In the genomic region with DNA sequence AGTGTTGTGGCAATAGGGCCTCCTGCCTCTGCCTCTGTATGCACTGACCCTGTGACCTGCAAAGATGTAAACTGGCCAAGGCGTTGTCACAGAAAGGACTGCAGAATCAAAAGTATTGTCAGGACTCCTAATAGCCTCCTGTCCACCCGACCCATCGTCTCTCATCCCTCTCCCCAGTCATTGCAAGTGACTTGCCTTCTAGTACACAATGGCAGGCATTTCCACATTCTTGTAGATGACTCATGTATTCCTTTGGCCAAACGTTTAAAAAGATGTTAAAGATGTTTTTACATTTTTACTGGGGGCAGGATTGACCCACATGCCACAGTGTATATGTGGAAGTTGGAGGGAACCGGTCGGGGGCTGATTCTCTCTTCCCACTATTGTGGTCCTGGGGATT, we compare ENCODE assay signal across 18 mouse cellular contexts. TPM values are rescaled to one million over a fixed set of nuclear protein-coding genes. Genes with fewer than 3 reads are reported as not detected.
DNase-seq lines count a peak whose midpoint lies in the region; ATAC-seq and TF ChIP-seq lines count a peak whose summit lies in the region.
"Had no signal": no experiment of that assay in that cellular context is flagged by ENCODE, and none has a peak within 500 bp of the region (broad histone marks: within the 10 kb centered on the region; RNA-seq: fewer than 3 reads in every experiment).

No protein-coding gene starts in this region.

- DNase-seq in embryonic facial prominence, embryonic 10.5 days (ENCODE audit: low spot score) = no peak
- DNase-seq in liver, postnatal 0 days = no peak
- DNase-seq in layer of hippocampus, adult 8-10 months (ENCODE audit: low spot score in 2 of 2) = no peak
- DNase-seq: cerebellum, adult 18-20 months; gastrocnemius, postnatal 36 days; lung, postnatal 36 days had no signal

- H3K27ac ChIP-seq in kidney, embryonic 14.5 days (ENCODE audit: low read depth, low read length) = no peak overlapping the region
- H3K27ac ChIP-seq in kidney, embryonic 16.5 days (ENCODE audit: low read length) = no peak overlapping the region
- H3K27ac ChIP-seq in neural tube, embryonic 12.5 days = no peak overlapping the region
- H3K27ac ChIP-seq in neural tube, embryonic 15.5 days (replicated peaks) = no peak overlapping the region
- no peak overlapping the region for H3K27ac ChIP-seq in embryonic facial prominence, embryonic 10.5 days (replicated peaks)
- no peak overlapping the region for H3K27ac ChIP-seq in liver, postnatal 0 days (ENCODE audit: low read depth)
- H3K27ac ChIP-seq: kidney, postnatal 0 days had no signal

- no peak for TF ChIP-seq CTCF in liver, postnatal 0 days (IDR thresholded peaks at IDR 0.05; ENCODE audit: low read depth)

- H3K4me1 ChIP-seq in kidney, embryonic 14.5 days (ENCODE audit: control insufficient read depth, insufficient read depth, low read length) = peaks cover 16% of the 10 kb centered on the region
- peaks cover 28% of the 10 kb centered on the region for H3K4me1 ChIP-seq in kidney, embryonic 16.5 days (ENCODE audit: insufficient read depth, low read length)
- peaks cover 19% of the 10 kb centered on the region for H3K4me1 ChIP-seq in neural tube, embryonic 12.5 days
- H3K4me1 ChIP-seq in neural tube, embryonic 15.5 days = peaks cover 29% of the 10 kb centered on the region
- H3K4me1 ChIP-seq in embryonic facial prominence, embryonic 10.5 days = peaks cover 40% of the 10 kb centered on the region
- H3K4me1 ChIP-seq in liver, postnatal 0 days (ENCODE audit: insufficient read depth) = peaks cover 19% of the 10 kb centered on the region

- peaks cover 40% of the 10 kb centered on the region for H3K36me3 ChIP-seq in kidney, embryonic 14.5 days (ENCODE audit: control insufficient read depth, insufficient read depth, low read length)
- H3K36me3 ChIP-seq in kidney, embryonic 16.5 days (ENCODE audit: insufficient read depth, low read length) = peaks cover 32% of the 10 kb centered on the region
- H3K36me3 ChIP-seq in neural tube, embryonic 12.5 days = peaks cover 30% of the 10 kb centered on the region
- no peaks in the 10 kb centered on the region for H3K36me3 ChIP-seq in neural tube, embryonic 15.5 days
- H3K36me3 ChIP-seq in embryonic facial prominence, embryonic 10.5 days (replicated peaks) = peaks cover 63% of the 10 kb centered on the region
- H3K36me3 ChIP-seq in liver, postnatal 0 days (replicated peaks; ENCODE audit: insufficient read depth, low read length) = peaks cover 31% of the 10 kb centered on the region

- no peak overlapping the region for H3K4me2 ChIP-seq in kidney, embryonic 14.5 days (replicated peaks; ENCODE audit: low read depth, low read length)
- no peak overlapping the region for H3K4me2 ChIP-seq in kidney, embryonic 16.5 days (replicated peaks; ENCODE audit: low read depth, low read length)
- H3K4me2 ChIP-seq in neural tube, embryonic 12.5 days (replicated peaks) = peak overlapping the region; percentile 19; the same call in 1 of the 2 replicates
- H3K4me2 ChIP-seq in neural tube, embryonic 15.5 days = no peak overlapping the region
- H3K4me2 ChIP-seq in liver, postnatal 0 days (ENCODE audit: low read depth, low read length) = no peak overlapping the region

- no peak overlapping the region for H3K4me3 ChIP-seq in kidney, embryonic 14.5 days (ENCODE audit: low read length)
- no peak overlapping the region for H3K4me3 ChIP-seq in kidney, embryonic 16.5 days (ENCODE audit: low read length)
- H3K4me3 ChIP-seq in neural tube, embryonic 12.5 days = no peak overlapping the region
- no peak overlapping the region for H3K4me3 ChIP-seq in neural tube, embryonic 15.5 days (replicated peaks)
- H3K4me3 ChIP-seq in embryonic facial prominence, embryonic 10.5 days = peak overlapping the region; percentile 21; the same call in 1 of the 2 replicates
- H3K4me3 ChIP-seq in liver, postnatal 0 days (ENCODE audit: low read depth, low read length) = no peak overlapping the region

- ATAC-seq in kidney, embryonic 14.5 days (ENCODE audit: low FRiP score, low TSS enrichment) = no peak
- no peak for ATAC-seq in kidney, embryonic 16.5 days (ENCODE audit: low FRiP score, low TSS enrichment)
- no peak for ATAC-seq in neural tube, embryonic 12.5 days (ENCODE audit: low FRiP score, low read depth)
- no peak for ATAC-seq in neural tube, embryonic 15.5 days (ENCODE audit: low FRiP score)
- ATAC-seq in liver, postnatal 0 days = no peak
- no peak for ATAC-seq in megakaryocyte-erythroid progenitor cell, adult 5-6 weeks (replicated peaks; ENCODE audit: low FRiP score, low TSS enrichment, poor library complexity, severe bottlenecking)
- ATAC-seq: activated CD4-positive, CD25-positive, alpha-beta regulatory T cell, adult 4 months; hindbrain, embryonic 16.5 days had no signal

- H3K27me3 ChIP-seq in kidney, embryonic 14.5 days (ENCODE audit: control insufficient read depth, insufficient read depth, low read length) = no peaks in the 10 kb centered on the region
- no peaks in the 10 kb centered on the region for H3K27me3 ChIP-seq in kidney, embryonic 16.5 days (ENCODE audit: insufficient read depth, low read length)
- no peaks in the 10 kb centered on the region for H3K27me3 ChIP-seq in neural tube, embryonic 12.5 days (replicated peaks)
- no peaks in the 10 kb centered on the region for H3K27me3 ChIP-seq in neural tube, embryonic 15.5 days (replicated peaks)
- no peaks in the 10 kb centered on the region for H3K27me3 ChIP-seq in embryonic facial prominence, embryonic 10.5 days (replicated peaks; ENCODE audit: low read depth, poor library complexity, severe bottlenecking)
- H3K27me3 ChIP-seq in liver, postnatal 0 days (ENCODE audit: insufficient read depth, low read length) = no peaks in the 10 kb centered on the region

- no peaks in the 10 kb centered on the region for H3K9me3 ChIP-seq in kidney, embryonic 14.5 days (ENCODE audit: control insufficient read depth, low read length)
- no peaks in the 10 kb centered on the region for H3K9me3 ChIP-seq in kidney, embryonic 16.5 days (ENCODE audit: low read length)
- H3K9me3 ChIP-seq in neural tube, embryonic 12.5 days = no peaks in the 10 kb centered on the region
- no peaks in the 10 kb centered on the region for H3K9me3 ChIP-seq in neural tube, embryonic 15.5 days (replicated peaks)
- H3K9me3 ChIP-seq in embryonic facial prominence, embryonic 10.5 days = no peaks in the 10 kb centered on the region
- no peaks in the 10 kb centered on the region for H3K9me3 ChIP-seq in liver, postnatal 0 days (ENCODE audit: low read length)
- H3K9me3 ChIP-seq: G1E had no signal

- H3K9ac ChIP-seq in kidney, embryonic 14.5 days (ENCODE audit: low read depth, low read length) = 0 out of 2 replicates have a peak overlapping the region, but pooled peaks have one; percentile 23
- no peak overlapping the region for H3K9ac ChIP-seq in kidney, embryonic 16.5 days (replicated peaks; ENCODE audit: low read length)
- H3K9ac ChIP-seq in neural tube, embryonic 12.5 days = no peak overlapping the region
- no peak overlapping the region for H3K9ac ChIP-seq in neural tube, embryonic 15.5 days (replicated peaks)
- 0 out of 2 replicates have a peak overlapping the region, but pooled peaks have one; percentile 11 for H3K9ac ChIP-seq in liver, postnatal 0 days (replicated peaks)

- no peak for TF ChIP-seq EP300 in liver, postnatal 0 days (IDR thresholded peaks at IDR 0.05; ENCODE audit: low read depth)

- WGBS in kidney, embryonic 14.5 days = 82% methylated on average over 6 of the region's 6 CpGs
- 78% methylated on average over 6 of the region's 6 CpGs for WGBS in kidney, embryonic 16.5 days
- 76% methylated on average over 6 of the region's 6 CpGs for WGBS in neural tube, embryonic 12.5 days
- WGBS in neural tube, embryonic 15.5 days = 75% methylated on average over 6 of the region's 6 CpGs
- WGBS in embryonic facial prominence, embryonic 10.5 days = 85% methylated on average over 6 of the region's 6 CpGs
- 80% methylated on average over 6 of the region's 6 CpGs for WGBS in liver, postnatal 0 days (ENCODE audit: insufficient replicate concordance)

RNA-seq across cellular contexts. Expression of gene Foxm1, which starts 2.0 kb away (rescaled TPM):
- 26.7 and 48.2 TPM in 2 replicates for polyA plus RNA-seq in kidney, embryonic 14.5 days (2014; fragmentation: Nextera tagmentation; extraction: Ambion mirVana)
- 31.3 and 38.3 TPM in 2 replicates for polyA plus RNA-seq in kidney, embryonic 16.5 days (2015; fragmentation: Nextera tagmentation; extraction: Ambion mirVana)
- 32.0 and 36.8 TPM in 2 replicates for polyA plus RNA-seq in neural tube, embryonic 12.5 days (2016; fragmentation: Nextera tagmentation; extraction: Ambion mirVana)
- 5.3 and 11.7 TPM in 2 replicates for polyA plus RNA-seq in neural tube, embryonic 15.5 days (2015; fragmentation: Nextera tagmentation; extraction: Ambion mirVana)
- 63.0 and 68.7 TPM in 2 replicates for polyA plus RNA-seq in embryonic facial prominence, embryonic 10.5 days (2016; fragmentation: Nextera tagmentation; extraction: Ambion mirVana)
- 5.5 and 5.7 TPM in 2 replicates for polyA plus RNA-seq in liver, postnatal 0 days (2015; fragmentation: Nextera tagmentation; extraction: Ambion mirVana)
- 60.1 and 63.2 TPM in 2 replicates for total RNA-seq in megakaryocyte-erythroid progenitor cell, adult 5-6 weeks (2014; fragmentation: Nextera tagmentation)
- 5.8 and 6.7 TPM in 2 replicates for total RNA-seq in megakaryocyte-erythroid progenitor cell, adult 5-6 weeks (2017)
- 1 to 10 TPM; 1.1 to 1.7 (median 1.4) TPM for total RNA-seq in layer of hippocampus, adult 8-10 months (2022)

RNA-seq across cellular contexts. Expression of gene Rhno1, which starts 2.0 kb away (rescaled TPM):
- 132 and 137 TPM in 2 replicates for polyA plus RNA-seq in kidney, embryonic 14.5 days (2014; fragmentation: Nextera tagmentation; extraction: Ambion mirVana)
- 121 and 131 TPM in 2 replicates for polyA plus RNA-seq in kidney, embryonic 16.5 days (2015; fragmentation: Nextera tagmentation; extraction: Ambion mirVana)
- polyA plus RNA-seq in neural tube, embryonic 12.5 days (2016; fragmentation: Nextera tagmentation; extraction: Ambion mirVana) = 147 and 154 TPM in 2 replicates
- polyA plus RNA-seq in neural tube, embryonic 15.5 days (2015; fragmentation: Nextera tagmentation; extraction: Ambion mirVana) = 72.2 and 85.9 TPM in 2 replicates
- 191 and 193 TPM in 2 replicates for polyA plus RNA-seq in embryonic facial prominence, embryonic 10.5 days (2016; fragmentation: Nextera tagmentation; extraction: Ambion mirVana)
- polyA plus RNA-seq in liver, postnatal 0 days (2015; fragmentation: Nextera tagmentation; extraction: Ambion mirVana) = 30.0 and 31.3 TPM in 2 replicates
- 82.4 and 109 TPM in 2 replicates for total RNA-seq in megakaryocyte-erythroid progenitor cell, adult 5-6 weeks (2014; fragmentation: Nextera tagmentation)
- total RNA-seq in megakaryocyte-erythroid progenitor cell, adult 5-6 weeks (2017) = 53.5 and 57.2 TPM in 2 replicates
- 10 to 100 TPM; 18.6 to 22.1 (median 20.0) TPM for total RNA-seq in layer of hippocampus, adult 8-10 months (2022)

RNA-seq across cellular contexts. Expression of gene Tulp3, which starts 9.1 kb away (rescaled TPM):
- 22.3 and 28.1 TPM in 2 replicates for polyA plus RNA-seq in kidney, embryonic 14.5 days (2014; fragmentation: Nextera tagmentation; extraction: Ambion mirVana)
- polyA plus RNA-seq in kidney, embryonic 16.5 days (2015; fragmentation: Nextera tagmentation; extraction: Ambion mirVana) = 24.1 and 28.4 TPM in 2 replicates
- 18.9 and 20.5 TPM in 2 replicates for polyA plus RNA-seq in neural tube, embryonic 12.5 days (2016; fragmentation: Nextera tagmentation; extraction: Ambion mirVana)
- 19.1 and 21.8 TPM in 2 replicates for polyA plus RNA-seq in neural tube, embryonic 15.5 days (2015; fragmentation: Nextera tagmentation; extraction: Ambion mirVana)
- 22.2 and 23.4 TPM in 2 replicates for polyA plus RNA-seq in embryonic facial prominence, embryonic 10.5 days (2016; fragmentation: Nextera tagmentation; extraction: Ambion mirVana)
- polyA plus RNA-seq in liver, postnatal 0 days (2015; fragmentation: Nextera tagmentation; extraction: Ambion mirVana) = 0.81 and 1.2 TPM in 2 replicates
- 0.33 and 2.6 TPM in 2 replicates for total RNA-seq in megakaryocyte-erythroid progenitor cell, adult 5-6 weeks (2014; fragmentation: Nextera tagmentation)
- total RNA-seq in megakaryocyte-erythroid progenitor cell, adult 5-6 weeks (2017) = 0.47 and 8.3 TPM in 2 replicates
- total RNA-seq in layer of hippocampus, adult 8-10 months (2022) = 10 to 100 TPM; 24.3 to 25.5 (median 25.1) TPM

RNA-seq across cellular contexts. Expression of gene Tex52, which starts 10.5 kb away (rescaled TPM):
- 0.26 and 0.60 TPM in 2 replicates for polyA plus RNA-seq in kidney, embryonic 14.5 days (2014; fragmentation: Nextera tagmentation; extraction: Ambion mirVana)
- 0.21 and 0.35 TPM in 2 replicates for polyA plus RNA-seq in kidney, embryonic 16.5 days (2015; fragmentation: Nextera tagmentation; extraction: Ambion mirVana)
- 0.17 and 0.34 TPM in 2 replicates for polyA plus RNA-seq in neural tube, embryonic 12.5 days (2016; fragmentation: Nextera tagmentation; extraction: Ambion mirVana)
- polyA plus RNA-seq in neural tube, embryonic 15.5 days (2015; fragmentation: Nextera tagmentation; extraction: Ambion mirVana) = 0.33 and 0.54 TPM in 2 replicates
- polyA plus RNA-seq in embryonic facial prominence, embryonic 10.5 days (2016; fragmentation: Nextera tagmentation; extraction: Ambion mirVana) = 0.18 and 0.55 TPM in 2 replicates
- not detected in 2 replicates for polyA plus RNA-seq in liver, postnatal 0 days (2015; fragmentation: Nextera tagmentation; extraction: Ambion mirVana)
- total RNA-seq in megakaryocyte-erythroid progenitor cell, adult 5-6 weeks (2014; fragmentation: Nextera tagmentation) = 0.87 TPM in 1 of 2 replicates, not detected in the other
- total RNA-seq in megakaryocyte-erythroid progenitor cell, adult 5-6 weeks (2017) = 1.3 TPM in 1 of 2 replicates, not detected in the other
- total RNA-seq in layer of hippocampus, adult 8-10 months (2022) = 1 to 10 TPM; 1.7 to 3.3 (median 2.5) TPM
- total RNA-seq: gastrocnemius, postnatal 36 days; layer of hippocampus, postnatal 10 days had no signal
- polyA plus RNA-seq: activated CD4-positive, CD25-positive, alpha-beta regulatory T cell, adult 4 months; G1E; kidney, postnatal 0 days had no signal

RNA-seq across cellular contexts. Expression of gene Gm44596, which starts 10.6 kb away (rescaled TPM):
- not detected in 2 replicates for polyA plus RNA-seq in kidney, embryonic 14.5 days (2014; fragmentation: Nextera tagmentation; extraction: Ambion mirVana)
- polyA plus RNA-seq in kidney, embryonic 16.5 days (2015; fragmentation: Nextera tagmentation; extraction: Ambion mirVana) = not detected in 2 replicates
- not detected in 2 replicates for polyA plus RNA-seq in neural tube, embryonic 12.5 days (2016; fragmentation: Nextera tagmentation; extraction: Ambion mirVana)
- not detected in 2 replicates for polyA plus RNA-seq in neural tube, embryonic 15.5 days (2015; fragmentation: Nextera tagmentation; extraction: Ambion mirVana)
- polyA plus RNA-seq in embryonic facial prominence, embryonic 10.5 days (2016; fragmentation: Nextera tagmentation; extraction: Ambion mirVana) = not detected in 2 replicates
- not detected in 2 replicates for polyA plus RNA-seq in liver, postnatal 0 days (2015; fragmentation: Nextera tagmentation; extraction: Ambion mirVana)
- total RNA-seq in megakaryocyte-erythroid progenitor cell, adult 5-6 weeks (2014; fragmentation: Nextera tagmentation) = not detected in 2 replicates
- not detected in 2 replicates for total RNA-seq in megakaryocyte-erythroid progenitor cell, adult 5-6 weeks (2017)
- not detected for total RNA-seq in layer of hippocampus, adult 8-10 months (2022)
- total RNA-seq: G1E; gastrocnemius, postnatal 36 days had no signal
- polyA plus RNA-seq: activated CD4-positive, CD25-positive, alpha-beta regulatory T cell, adult 4 months; G1E; heart, embryonic 14.5 days; hindbrain, embryonic 16.5 days; kidney, postnatal 0 days; thymus, postnatal 0 days had no signal

Comparison
In these comparisons a context has a peak if more than half of its experiments do, and no peak if none do; other contexts are left out.
1. H3K9ac ChIP-seq: peak in kidney, embryonic 14.5 days (single experiment) and liver, postnatal 0 days (single experiment); none in kidney, embryonic 16.5 days (single experiment), neural tube, embryonic 12.5 days (single experiment) and neural tube, embryonic 15.5 days (single experiment).